Mouse (Mus musculus) embryonic facial prominence, embryonic 13.5 days (tissue): ENCODE results near the gene Ly75. TPM values are rescaled to one million over a fixed set of nuclear protein-coding genes. Genes with fewer than 3 reads are reported as not detected.

Experiments used
- ATAC-seq: fragments of 200-750 bp; cut with Nextera tagmentation; 2 replicates; pipeline ENCODE4 v1.8.0; 2017; ENCODE audit warnings: low read depth; ENCODE audit not compliant: insufficient number of reproducible peaks, insufficient read depth, low FRiP score, low TSS enrichment
- H3K27ac ChIP-seq: fragments of 300-500 bp; sonication (generic); 2 replicates; pipeline ENCODE4 v1.5.1; 2015; ENCODE audit warnings: moderate library complexity, mild to moderate bottlenecking, inconsistent platforms
- H3K27me3 ChIP-seq: fragments of 300-500 bp; sonication (generic); 2 replicates; pipeline ENCODE4 v1.6.1; 2015; ENCODE audit warnings: mild to moderate bottlenecking, inconsistent platforms
- H3K36me3 ChIP-seq: fragments of 300-500 bp; sonication (generic); 2 replicates; pipeline ENCODE4 v1.6.1; 2015; ENCODE audit warnings: mild to moderate bottlenecking, inconsistent platforms
- H3K4me1 ChIP-seq: fragments of 300-500 bp; sonication (generic); 2 replicates; pipeline ENCODE4 v1.6.1; 2015; ENCODE audit warnings: inconsistent platforms
- H3K4me2 ChIP-seq: fragments of 300-500 bp; sonication (generic); 2 replicates; pipeline ENCODE4 v1.6.1; 2015; ENCODE audit warnings: moderate library complexity, mild to moderate bottlenecking, inconsistent platforms
- H3K4me3 ChIP-seq: fragments of 300-500 bp; sonication (generic); 2 replicates; pipeline ENCODE4 v1.5.1; 2015; ENCODE audit warnings: mild to moderate bottlenecking, inconsistent platforms
- H3K9ac ChIP-seq: fragments of 300-500 bp; sonication (generic); 2 replicates; pipeline ENCODE4 v1.6.1; 2015; ENCODE audit warnings: mild to moderate bottlenecking, inconsistent platforms
- H3K9me3 ChIP-seq: fragments of 300-500 bp; sonication (generic); 2 replicates; pipeline ENCODE4 v1.6.1; 2016; ENCODE audit warnings: inconsistent platforms
- WGBS: fragments of 180-500 bp; shearing (Covaris S2); methylation state at CpG from one replicate; pipeline ENCODE4 v1.1.7; 2015; ENCODE audit warnings: mixed read lengths; 5-methylcytosine and 5-hydroxymethylcytosine counted together
- polyA plus RNA-seq: library from polyadenylated mRNA; unstranded; fragments of >200 nt; fragmentation: Nextera tagmentation; extraction: Ambion mirVana; gene quantifications from 2 replicates; pipeline ENCODE4 v1.2.1, GENCODE M21; 2015

Gene Ly75
- 3.0 and 3.1 TPM in 2 replicates for polyA plus RNA-seq

GRCm38 (mm10) chr2:60382858-60383669 is at the start of gene Ly75:
Gene Ly75 (minus strand): TSS chr2:60383303.
- H3K4me2 ChIP-seq, result peak within 1 kb of the TSS; percentile 88
- no peak within 1 kb of the TSS for H3K27ac ChIP-seq
- ATAC-seq, result peak; percentile 98
- H3K27me3 ChIP-seq, result peaks cover 9% of the 10 kb centered on the region; the same call in 1 of the 2 replicates
- peaks cover 7% of the 10 kb centered on the region for H3K4me1 ChIP-seq
- peak within 1 kb of the TSS; percentile 72 for H3K9ac ChIP-seq
- peak within 1 kb of the TSS; percentile 62 for H3K4me3 ChIP-seq
- 2% methylated on average over 46 of the region's 46 CpGs for WGBS
- no peaks in the 10 kb centered on the region for H3K36me3 ChIP-seq
- no peaks in the 10 kb centered on the region for H3K9me3 ChIP-seq

GRCm38 (mm10) chr2:60430315-60431021 is 47.4 kb upstream of the Ly75 start:
- Histone ChIP-seq H3K27me3 (no peaks in the 10 kb centered on the region), H3K27ac (no peak overlapping the region), H3K9me3 (no peaks in the 10 kb centered on the region), H3K36me3 (no peaks in the 10 kb centered on the region), H3K4me3 (no peak overlapping the region), H3K9ac (no peak overlapping the region), H3K4me2 (no peak overlapping the region), H3K4me1 (peaks cover 5% of the 10 kb centered on the region; the same call in 1 of the 2 replicates)
- 80% methylated on average over 8 of the region's 8 CpGs for WGBS
- ATAC-seq, result no peak

- Histone ChIP-seq H3K9me3 (no peaks in the 10 kb centered on the region), H3K36me3 (no peaks in the 10 kb centered on the region), H3K9ac (no peak overlapping the region), H3K4me1 (no peaks in the 10 kb centered on the region), H3K4me3 (no peak overlapping the region), H3K27me3 (no peaks in the 10 kb centered on the region), H3K27ac (no peak overlapping the region), H3K4me2 (no peak overlapping the region)
- WGBS, result 8% methylated on average over 6 of the region's 6 CpGs
- no peak for ATAC-seq
These were observed 35.0 kb upstream of the Ly75 start for GRCm38 (mm10) chr2:60418075-60418474.

GRCm38 (mm10) chr2:60414334-60414733 is 31.2 kb upstream of the Ly75 start:
- Histone ChIP-seq H3K9ac (no peak overlapping the region), H3K4me1 (no peaks in the 10 kb centered on the region), H3K27ac (no peak overlapping the region), H3K9me3 (no peaks in the 10 kb centered on the region), H3K36me3 (no peaks in the 10 kb centered on the region), H3K4me3 (no peak overlapping the region), H3K4me2 (no peak overlapping the region), H3K27me3 (no peaks in the 10 kb centered on the region)
- no peak for ATAC-seq
- WGBS, result 68% methylated on average over 8 of the region's 8 CpGs

GRCm38 (mm10) chr2:60413006-60413650 is 30.0 kb upstream of the Ly75 start:
- no peak for ATAC-seq
- H3K27ac ChIP-seq, result no peak overlapping the region
- no peak overlapping the region for H3K4me3 ChIP-seq
- no peaks in the 10 kb centered on the region for H3K27me3 ChIP-seq
- no peaks in the 10 kb centered on the region for H3K9me3 ChIP-seq
- no peak overlapping the region for H3K4me2 ChIP-seq
- H3K36me3 ChIP-seq, result no peaks in the 10 kb centered on the region
- no peaks in the 10 kb centered on the region for H3K4me1 ChIP-seq
- no peak overlapping the region for H3K9ac ChIP-seq
- WGBS, result 74% methylated on average over 18 of the region's 18 CpGs

GRCm38 (mm10) chr2:60411181-60411580 is 28.1 kb upstream of the Ly75 start:
- Histone ChIP-seq H3K36me3 (no peaks in the 10 kb centered on the region), H3K9ac (no peak overlapping the region), H3K27ac (no peak overlapping the region), H3K4me2 (no peak overlapping the region), H3K4me1 (no peaks in the 10 kb centered on the region), H3K9me3 (no peaks in the 10 kb centered on the region), H3K4me3 (no peak overlapping the region), H3K27me3 (no peaks in the 10 kb centered on the region)
- WGBS, result 77% methylated on average over 7 of the region's 7 CpGs
- ATAC-seq, result no peak

GRCm38 (mm10) chr2:60409989-60410763 is 27.1 kb upstream of the Ly75 start:
- H3K4me3 ChIP-seq, result no peak overlapping the region
- H3K9ac ChIP-seq, result no peak overlapping the region
- H3K27me3 ChIP-seq, result no peaks in the 10 kb centered on the region
- ATAC-seq, result no peak
- no peak overlapping the region for H3K4me2 ChIP-seq
- H3K9me3 ChIP-seq, result no peaks in the 10 kb centered on the region
- 76% methylated on average over 11 of the region's 11 CpGs for WGBS
- no peak overlapping the region for H3K27ac ChIP-seq
- H3K36me3 ChIP-seq, result no peaks in the 10 kb centered on the region
- H3K4me1 ChIP-seq, result no peaks in the 10 kb centered on the region

- H3K4me3 ChIP-seq, result no peak overlapping the region
- H3K9ac ChIP-seq, result no peak overlapping the region
- no peaks in the 10 kb centered on the region for H3K27me3 ChIP-seq
- no peaks in the 10 kb centered on the region for H3K9me3 ChIP-seq
- no peak overlapping the region for H3K27ac ChIP-seq
- no peak for ATAC-seq
- H3K36me3 ChIP-seq, result no peaks in the 10 kb centered on the region
- WGBS, result 78% methylated on average over 6 of the region's 6 CpGs
- H3K4me2 ChIP-seq, result no peak overlapping the region
- no peaks in the 10 kb centered on the region for H3K4me1 ChIP-seq
These were observed 26.1 kb upstream of the Ly75 start for GRCm38 (mm10) chr2:60409194-60409593.

GRCm38 (mm10) chr2:60407387-60407786 is 24.3 kb upstream of the Ly75 start:
- H3K4me2 ChIP-seq, result no peak overlapping the region
- WGBS, result 88% methylated on average over 2 of the region's 2 CpGs
- no peaks in the 10 kb centered on the region for H3K9me3 ChIP-seq
- no peaks in the 10 kb centered on the region for H3K27me3 ChIP-seq
- no peaks in the 10 kb centered on the region for H3K36me3 ChIP-seq
- no peak overlapping the region for H3K27ac ChIP-seq
- no peak overlapping the region for H3K9ac ChIP-seq
- H3K4me1 ChIP-seq, result no peaks in the 10 kb centered on the region
- H3K4me3 ChIP-seq, result no peak overlapping the region
- ATAC-seq, result no peak

GRCm38 (mm10) chr2:60405431-60405830 is 22.3 kb upstream of the Ly75 start:
- no peak overlapping the region for H3K4me2 ChIP-seq
- H3K9me3 ChIP-seq, result no peaks in the 10 kb centered on the region
- no peak overlapping the region for H3K27ac ChIP-seq
- WGBS, result 94% methylated on average over 5 of the region's 5 CpGs
- no peaks in the 10 kb centered on the region for H3K36me3 ChIP-seq
- H3K4me1 ChIP-seq, result no peaks in the 10 kb centered on the region
- no peak overlapping the region for H3K4me3 ChIP-seq
- no peak overlapping the region for H3K9ac ChIP-seq
- ATAC-seq, result no peak
- H3K27me3 ChIP-seq, result no peaks in the 10 kb centered on the region

- Histone ChIP-seq H3K4me2 (no peak overlapping the region), H3K27me3 (no peaks in the 10 kb centered on the region), H3K9me3 (no peaks in the 10 kb centered on the region), H3K4me1 (no peaks in the 10 kb centered on the region), H3K36me3 (no peaks in the 10 kb centered on the region), H3K4me3 (no peak overlapping the region), H3K9ac (no peak overlapping the region), H3K27ac (no peak overlapping the region)
- WGBS, result 91% methylated on average over 7 of the region's 7 CpGs
- no peak for ATAC-seq
These were observed 21.7 kb upstream of the Ly75 start for GRCm38 (mm10) chr2:60404763-60405162.
